Mouse (Mus musculus) ES-E14 (cell line): Measurements from ENCODE around the gene Gm49450. TPM values are rescaled to one million over a fixed set of nuclear protein-coding genes. Genes with fewer than 3 reads are reported as not detected.

Source experiments
- DNase-seq: peaks from one replicate; pipeline ENCODE4 v3.0.0-alpha.2; 2013; ENCODE audit warnings: low read depth, low spot score
- H3K27ac ChIP-seq: 2 replicates; pipeline ENCODE4 v1.5.1; 2012; ENCODE audit warnings: low read depth, mild to moderate bottlenecking, low read length, moderate library complexity, mixed read lengths; ENCODE audit not compliant: poor library complexity, insufficient read depth, severe bottlenecking
- H3K36me3 ChIP-seq: 2 replicates; pipeline ENCODE4 v1.6.1; 2012; ENCODE audit warnings: mild to moderate bottlenecking, low read length, moderate library complexity, mixed read lengths; ENCODE audit not compliant: control insufficient read depth, poor library complexity, insufficient read depth, severe bottlenecking
- H3K4me1 ChIP-seq, 2 experiments: fragments of 150-350 bp in 1 of 2; sonication (generic) in 1 of 2; 2 replicates each; pipeline ENCODE4 v1.6.1; 2012; ENCODE audit warnings: low read length in 2 of 2, mild to moderate bottlenecking in 1 of 2, mixed read lengths in 1 of 2; ENCODE audit not compliant: control insufficient read depth in 2 of 2, insufficient read depth in 2 of 2, poor library complexity in 1 of 2
- H3K4me3 ChIP-seq, 2 experiments: fragments of 150-350 bp in 1 of 2; sonication (generic) in 1 of 2; 2 replicates each; pipeline ENCODE4 v1.5.1; 2012; ENCODE audit warnings: low read length in 2 of 2, low read depth in 1 of 2, mild to moderate bottlenecking in 1 of 2, mixed read lengths in 1 of 2; ENCODE audit not compliant: insufficient read depth in 1 of 2, poor library complexity in 1 of 2, severe bottlenecking in 1 of 2
- H3K9ac ChIP-seq: 2 replicates; pipeline ENCODE4 v1.6.1; 2012; ENCODE audit warnings: low read depth, mild to moderate bottlenecking, low read length, mixed read lengths; ENCODE audit not compliant: poor library complexity, insufficient read depth, severe bottlenecking
- H3K9me3 ChIP-seq: fragments of 150-350 bp; sonication (generic); 2 replicates; pipeline ENCODE4 v1.6.1; 2012; ENCODE audit warnings: low read depth, mild to moderate bottlenecking, low read length; ENCODE audit not compliant: control insufficient read depth, insufficient read depth
- CHD2 ChIP-seq: IDR thresholded peaks from 2 replicates; pipeline ENCODE4 v1.6.1; 2014; ENCODE audit warnings: mild to moderate bottlenecking, low read depth, low read length, inconsistent platforms
- HCFC1 ChIP-seq: IDR thresholded peaks from 2 replicates; pipeline ENCODE4 v1.6.1; 2012; ENCODE audit warnings: low read length, inconsistent platforms, borderline replicate concordance; ENCODE audit not compliant: insufficient read depth
- MAFK ChIP-seq: IDR thresholded peaks from 2 replicates; pipeline ENCODE4 v1.6.1; 2014; ENCODE audit warnings: mild to moderate bottlenecking, low read depth, low read length, inconsistent platforms; ENCODE audit not compliant: insufficient read depth
- ZC3H11A ChIP-seq: IDR thresholded peaks from 2 replicates; pipeline ENCODE4 v1.6.1; 2012; ENCODE audit warnings: low read depth, mild to moderate bottlenecking, inconsistent platforms, low read length, borderline replicate concordance
- ZNF384 ChIP-seq: IDR thresholded peaks from 2 replicates; pipeline ENCODE4 v1.6.1; 2012; ENCODE audit warnings: low read depth, low read length, inconsistent platforms
- in situ Hi-C, 2 experiments: fragments of 600-800 bp; cut with MboI; formaldehyde crosslinking; loops; one replicate each; pipeline ENCODE4 v1.15.1; 2025; ENCODE audit warnings: low sequenced_read_pairs in 2 of 2, inconsistent platforms in 1 of 2; ENCODE audit not compliant: unreplicated experiment in 2 of 2
- total RNA-seq: library from RNA; depleted of rRNA; stranded (reverse); fragments of 300-350 nt; gene quantifications from 2 replicates; pipeline ENCODE4 v1.2.3, GENCODE M21; 2012

Gene Gm49450
- total RNA-seq, 1 experiment: not detected

GRCm38 (mm10) chr15:98982100-98982499 is 28.7 kb upstream of the Gm49450 start:
- Histone ChIP-seq H3K27ac (peak overlapping the region; percentile 47), H3K4me1 (peaks cover 17 to 41% of the 10 kb centered on the region in 2 experiments), H3K9ac (no peak overlapping the region), H3K9me3 (no peaks in the 10 kb centered on the region), H3K36me3 (no peaks in the 10 kb centered on the region), H3K4me3 (peak overlapping the region in 1 of 2 experiments; percentile 15; a peak in 2 of 4 replicates)
- TF ChIP-seq ZC3H11A: no peak
- no peak for TF ChIP-seq CHD2
- TF ChIP-seq MAFK: peak; percentile 98
- no peak for TF ChIP-seq HCFC1
- 0 out of 2 replicates have a peak, but pooled peaks have one; percentile 29 for TF ChIP-seq ZNF384
- DNase-seq: no peak
- in situ Hi-C loops: no loop called here

- Histone ChIP-seq H3K9me3 (no peaks in the 10 kb centered on the region), H3K4me1 (peaks cover 19 to 48% of the 10 kb centered on the region in 2 experiments), H3K9ac (no peak overlapping the region), H3K36me3 (no peaks in the 10 kb centered on the region), H3K4me3 (no peak overlapping the region), H3K27ac (no peak overlapping the region)
- TF ChIP-seq MAFK: no peak
- TF ChIP-seq ZC3H11A: no peak
- no peak for TF ChIP-seq CHD2
- TF ChIP-seq HCFC1: no peak
- TF ChIP-seq ZNF384: no peak
- no peak for DNase-seq
- in situ Hi-C loops: no loop called here
Measured at GRCm38 (mm10) chr15:98980012-98980614, 26.8 kb upstream of the Gm49450 start.

DNA sequence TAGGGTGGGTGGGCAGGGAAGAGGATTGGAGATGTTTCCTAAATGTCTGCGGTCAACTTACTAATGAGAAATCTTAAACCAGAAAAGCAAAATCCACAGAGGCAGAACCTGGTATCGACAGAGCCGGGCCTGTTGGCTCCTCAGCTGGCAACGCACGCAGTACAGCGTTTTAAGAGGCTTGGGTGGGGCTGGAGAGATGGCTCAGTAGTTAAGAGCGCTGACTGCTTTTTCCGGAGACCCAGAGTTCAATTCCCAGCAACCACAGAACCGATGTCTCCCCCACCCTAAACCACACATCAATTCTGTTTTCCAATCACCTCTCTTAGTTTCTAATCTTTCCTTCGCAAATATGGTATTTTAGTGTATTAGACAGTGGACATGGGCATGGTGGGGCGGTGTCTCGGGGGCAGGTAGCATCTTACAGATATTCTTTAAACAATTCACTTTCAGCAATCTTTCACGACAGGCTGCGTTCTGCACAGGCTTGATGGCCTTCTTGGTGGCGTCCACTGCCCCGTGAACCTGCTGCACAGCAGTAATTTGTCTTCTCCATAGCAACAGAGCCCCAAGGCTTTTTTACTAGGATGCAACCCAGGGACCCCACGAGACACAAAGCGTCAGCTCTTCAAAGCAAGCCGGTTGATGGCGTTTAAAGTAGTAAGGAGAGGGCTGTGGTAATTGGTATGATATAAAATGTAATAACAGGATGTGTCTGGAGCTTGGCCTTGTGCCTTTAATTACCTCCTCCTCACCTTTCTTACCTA is 25.2 kb upstream of the Gm49450 start:
- Histone ChIP-seq H3K9me3 (no peaks in the 10 kb centered on the region), H3K4me3 (peak overlapping the region; percentile 18 to 39; a peak in 2 of 4 replicates), H3K27ac (no peak overlapping the region), H3K9ac (no peak overlapping the region; the same call in 1 of the 2 replicates), H3K4me1 (peaks cover 11 to 48% of the 10 kb centered on the region in 2 experiments), H3K36me3 (no peaks in the 10 kb centered on the region)
- DNase-seq: no peak
- TF ChIP-seq HCFC1: no peak
- TF ChIP-seq CHD2: no peak
- no peak for TF ChIP-seq MAFK
- no peak for TF ChIP-seq ZNF384
- TF ChIP-seq ZC3H11A: no peak
- in situ Hi-C loops: no loop called here

DNA sequence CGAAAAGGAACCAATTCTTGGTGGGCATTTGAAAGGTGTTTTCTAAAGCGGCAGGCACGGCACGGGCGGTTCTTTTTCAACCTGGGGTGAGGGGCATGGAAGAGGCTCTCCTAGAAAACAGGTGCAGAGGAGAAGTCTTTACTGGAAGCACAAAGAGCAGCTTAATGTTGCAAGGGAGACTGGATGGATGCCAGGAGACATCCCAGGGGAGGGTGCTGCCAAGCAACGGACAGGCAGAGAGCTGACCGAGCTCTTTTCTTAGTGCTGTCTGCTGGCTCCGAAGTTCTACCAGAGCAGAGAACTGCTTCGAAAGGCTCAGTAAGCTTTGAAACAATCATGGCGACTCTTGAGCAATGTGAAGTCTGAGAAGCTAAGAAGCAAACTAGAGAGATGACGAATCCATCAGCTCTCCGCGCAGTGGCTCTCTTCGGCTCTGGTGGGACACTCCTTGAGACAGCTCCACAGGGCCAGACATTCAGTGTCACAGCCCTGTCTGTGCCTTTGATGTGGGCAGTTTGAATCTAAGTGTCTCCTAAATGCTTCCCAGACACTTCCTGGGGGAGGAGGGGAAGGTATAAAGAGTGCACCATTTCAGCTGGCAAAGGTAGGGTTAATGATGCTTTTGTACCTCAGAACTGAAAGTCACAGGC is 24.5 kb upstream of the Gm49450 start:
- Histone ChIP-seq H3K27ac (no peak overlapping the region), H3K4me1 (peaks cover 11 to 43% of the 10 kb centered on the region in 2 experiments), H3K9me3 (no peaks in the 10 kb centered on the region), H3K9ac (peak overlapping the region; percentile 9; the same call in 1 of the 2 replicates), H3K4me3 (peak overlapping the region in 1 of 2 experiments; percentile 39; a peak in 3 of 4 replicates), H3K36me3 (no peaks in the 10 kb centered on the region)
- DNase-seq: no peak
- TF ChIP-seq MAFK: no peak
- TF ChIP-seq ZC3H11A: no peak
- no peak for TF ChIP-seq CHD2
- in situ Hi-C loops: no loop called here
